Mouse (Mus musculus) adrenal gland, postnatal 14 days (tissue): Measurements from ENCODE around the gene Asphd2. TPM values are rescaled to one million over a fixed set of nuclear protein-coding genes. Genes with fewer than 3 reads are reported as not detected.
A peak's percentile ranks its signal among the peaks of the same experiment; 100 is the strongest.
"Not testable (repeated sequence)": the region's sequence is repeated elsewhere in the genome, so short reads cannot be mapped to it uniquely, and the experiment has no call there.

Experiments used
- DNase-seq: peaks from one replicate; pipeline ENCODE4 v3.0.0; 2021; ENCODE audit warnings: mixed read lengths
- long read RNA-seq, 2 experiments: library from polyadenylated mRNA; stranded (forward); transcript quantifications; one replicate each; pipeline ENCODE4 v2.0.0; 2021
- total RNA-seq: library from RNA; stranded (reverse); gene quantifications from 2 replicates; pipeline ENCODE4 v1.2.3, GENCODE M21; 2021

Asphd2 gene
- total RNA-seq, result 1.3 and 4.4 TPM in 2 replicates
- long read RNA-seq, experiment 1, partial matches to known transcripts, result 0 of 11 reads
- long read RNA-seq, experiment 1, other reads (novel, unspliced or antisense), result 11 of 11 reads
- long read RNA-seq, experiment 2, partial matches to known transcripts, result 0 of 6 reads
- long read RNA-seq, experiment 2, other reads (novel, unspliced or antisense), result 6 of 6 reads

GRCm38 (mm10) chr5:112394779-112395443, at the start of gene Asphd2:
Gene Asphd2, minus strand, starts transcription at chr5:112394866.
- peak; percentile 63 for DNase-seq

GRCm38 (mm10) chr5:112438535-112438934, 43.9 kb upstream of the Asphd2 start:
- no peak for DNase-seq

- DNase-seq, result peak; percentile 85
These were observed 38.3 kb upstream of the Asphd2 start for GRCm38 (mm10) chr5:112433004-112433403.

- no peak for DNase-seq
These were observed 37.4 kb upstream of the Asphd2 start for GRCm38 (mm10) chr5:112432033-112432432.

GRCm38 (mm10) chr5:112431120-112431775, 36.6 kb upstream of the Asphd2 start:
- no peak for DNase-seq

GRCm38 (mm10) chr5:112428944-112429343, 34.3 kb upstream of the Asphd2 start:
- DNase-seq, result peak; percentile 84

GRCm38 (mm10) chr5:112427283-112427682, 32.6 kb upstream of the Asphd2 start:
- DNase-seq, result peak; percentile 85

GRCm38 (mm10) chr5:112426635-112427034, 32.0 kb upstream of the Asphd2 start:
- no peak for DNase-seq

- DNase-seq, result peak; percentile 29
These were observed 24.9 kb upstream of the Asphd2 start for GRCm38 (mm10) chr5:112419535-112419934.

GRCm38 (mm10) chr5:112418023-112418422, 23.4 kb upstream of the Asphd2 start:
- DNase-seq, result no peak

- DNase-seq, result no peak
These were observed 22.0 kb upstream of the Asphd2 start for GRCm38 (mm10) chr5:112416673-112417072.

- DNase-seq, result not testable (repeated sequence)
These were observed 18.1 kb upstream of the Asphd2 start for GRCm38 (mm10) chr5:112412781-112413180.

GRCm38 (mm10) chr5:112411514-112412335, 17.1 kb upstream of the Asphd2 start:
- peak; percentile 24 for DNase-seq

- no peak for DNase-seq
These were observed 16.4 kb upstream of the Asphd2 start for GRCm38 (mm10) chr5:112411072-112411471.

- DNase-seq, result no peak
These were observed 14.6 kb upstream of the Asphd2 start for GRCm38 (mm10) chr5:112409274-112409673.

GRCm38 (mm10) chr5:112406017-112406416, 11.4 kb upstream of the Asphd2 start:
- DNase-seq, result no peak

- no peak for DNase-seq
These were observed 7.8 kb upstream of the Asphd2 start for GRCm38 (mm10) chr5:112402437-112402836.

- DNase-seq, result peak; percentile 36
These were observed 4.6 kb upstream of the Asphd2 start for GRCm38 (mm10) chr5:112399284-112399683.

- no peak for DNase-seq
These were observed 1.4 kb upstream of the Asphd2 start for GRCm38 (mm10) chr5:112396066-112396465.

- no peak for DNase-seq
These were observed 277 bp downstream of the Asphd2 start for GRCm38 (mm10) chr5:112394415-112394763.

GRCm38 (mm10) chr5:112393741-112394414, 788 bp downstream of the Asphd2 start:
- DNase-seq, result no peak

- DNase-seq, result no peak
These were observed 2.9 kb downstream of the Asphd2 start for GRCm38 (mm10) chr5:112391676-112392323.
